Mouse (Mus musculus) C2C12 (cell line): ENCODE data around the gene Btg4. TPM values are rescaled to one million over a fixed set of nuclear protein-coding genes. Genes with fewer than 3 reads are reported as not detected.

Source experiments
- H3K27me3 ChIP-seq: one replicate; pipeline ENCODE4 v1.6.1; 2011; ENCODE audit not compliant: control insufficient read depth, insufficient read depth, insufficient read length
- H3K36me3 ChIP-seq: one replicate; pipeline ENCODE4 v1.6.1; 2011; ENCODE audit not compliant: control insufficient read depth, insufficient read depth
- H3K4me3 ChIP-seq: one replicate; pipeline ENCODE4 v1.5.1; 2011; ENCODE audit warnings: mild to moderate bottlenecking, control low read depth; ENCODE audit not compliant: poor library complexity, insufficient read depth, severe bottlenecking
- H3K79me2 ChIP-seq: one replicate; pipeline ENCODE4 v1.6.1; 2011; ENCODE audit not compliant: control insufficient read depth, insufficient read depth
- H3K79me3 ChIP-seq: one replicate; pipeline ENCODE4 v1.6.1; 2011; ENCODE audit warnings: low read depth, control low read depth
- H3ac ChIP-seq: one replicate; pipeline ENCODE3; 2011; ENCODE audit warnings: low read depth; ENCODE audit not compliant: control insufficient read depth, insufficient read length
- CEBPB ChIP-seq: IDR thresholded peaks from one replicate; pipeline ENCODE4 v1.6.1; 2011; ENCODE audit warnings: low read depth, mild to moderate bottlenecking, control low read depth, moderate library complexity
- CTCF ChIP-seq: IDR thresholded peaks from one replicate; pipeline ENCODE4 v1.5.1; 2011; ENCODE audit not compliant: control insufficient read depth, insufficient read depth, insufficient read length
- FOSL1 ChIP-seq: IDR thresholded peaks from one replicate; pipeline ENCODE4 v1.8.0; 2011; ENCODE audit warnings: mild to moderate bottlenecking, low read length; ENCODE audit not compliant: poor library complexity, insufficient read depth, severe bottlenecking
- MAX ChIP-seq: IDR thresholded peaks from one replicate; pipeline ENCODE4 v1.6.1; 2011; ENCODE audit warnings: mild to moderate bottlenecking, control low read depth
- MYOD1 ChIP-seq: IDR thresholded peaks from one replicate; pipeline ENCODE4 v1.6.1; 2011; ENCODE audit warnings: low read depth; ENCODE audit not compliant: control insufficient read depth, insufficient read length
- MYOG ChIP-seq: IDR thresholded peaks from one replicate; pipeline ENCODE4 v1.6.1; 2011; ENCODE audit not compliant: control insufficient read depth, insufficient read length; ENCODE audit errors: extremely low read depth
- USF1 ChIP-seq: IDR thresholded peaks from one replicate; pipeline ENCODE4 v1.6.1; 2011; ENCODE audit warnings: low read depth, mild to moderate bottlenecking, control low read depth, moderate library complexity
- polyA plus RNA-seq: library from polyadenylated mRNA; unstranded; fragments of >200 nt; fragmentation: generic; extraction: Trizol; gene quantifications from one replicate; pipeline ENCODE4 v1.2.1, GENCODE M21; 2012; ENCODE audit warnings: missing spikeins

The Btg4 gene
- polyA plus RNA-seq, 1 experiment: not detected

DNA sequence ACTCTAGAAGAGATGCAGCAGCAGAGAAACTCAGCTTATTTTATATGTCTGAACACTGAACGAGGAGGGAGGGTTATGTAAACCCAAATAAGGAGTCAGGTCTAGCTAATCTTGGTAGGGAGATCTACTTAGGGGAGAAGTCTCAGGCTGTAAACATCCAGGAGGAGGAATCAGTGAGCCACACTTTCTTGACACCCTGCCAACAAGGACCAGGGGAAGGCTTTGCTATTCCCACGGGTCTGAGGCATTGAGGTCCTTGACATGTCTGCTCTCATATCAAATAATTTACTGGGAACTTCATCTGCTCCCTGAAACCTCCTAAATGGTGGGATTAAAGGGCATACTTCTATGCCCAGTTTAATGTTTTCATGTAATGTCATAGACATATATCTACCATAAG lies 35.6 kb downstream of the Btg4 start:
- Histone ChIP-seq H3K79me2 (no peaks in the 10 kb centered on the region), H3K4me3 (no peak overlapping the region), H3K27me3 (no peaks in the 10 kb centered on the region), H3ac (no peak overlapping the region), H3K79me3 (no peaks in the 10 kb centered on the region), H3K36me3 (peaks cover 5% of the 10 kb centered on the region)
- TF ChIP-seq FOSL1 (no peak), CEBPB (no peak), MAX (no peak), MYOG (no peak)

- peak within 1 kb of the TSS; percentile 31 for H3K4me3 ChIP-seq
- no peaks in the 10 kb centered on the region for H3K79me2 ChIP-seq
- H3K79me3 ChIP-seq: no peaks in the 10 kb centered on the region
- no peaks in the 10 kb centered on the region for H3K27me3 ChIP-seq
- no peaks in the 10 kb centered on the region for H3K36me3 ChIP-seq
- H3ac ChIP-seq: peak within 1 kb of the TSS; percentile 42
- TF ChIP-seq MYOD1: no peak
- TF ChIP-seq USF1: no peak
- no peak for TF ChIP-seq CTCF
Observed at GRCm38 (mm10) chr9:51101756-51102425, 41.2 kb downstream of the Btg4 start, which contains the start of gene 4833427G06Rik. Gene 4833427G06Rik (minus strand): TSS chr9:51102078.

GRCm38 (mm10) chr9:51102963-51103807 lies 42.5 kb downstream of the Btg4 start:
- Histone ChIP-seq H3ac (peak overlapping the region; percentile 69), H3K4me3 (peak overlapping the region; percentile 31), H3K79me3 (no peaks in the 10 kb centered on the region), H3K36me3 (no peaks in the 10 kb centered on the region), H3K27me3 (no peaks in the 10 kb centered on the region), H3K79me2 (no peaks in the 10 kb centered on the region)
- TF ChIP-seq MAX (peak; percentile 79), CEBPB (no peak)

- no peaks in the 10 kb centered on the region for H3K79me3 ChIP-seq
Observed at GRCm38 (mm10) chr9:51103808-51104514, 43.3 kb downstream of the Btg4 start.

DNA sequence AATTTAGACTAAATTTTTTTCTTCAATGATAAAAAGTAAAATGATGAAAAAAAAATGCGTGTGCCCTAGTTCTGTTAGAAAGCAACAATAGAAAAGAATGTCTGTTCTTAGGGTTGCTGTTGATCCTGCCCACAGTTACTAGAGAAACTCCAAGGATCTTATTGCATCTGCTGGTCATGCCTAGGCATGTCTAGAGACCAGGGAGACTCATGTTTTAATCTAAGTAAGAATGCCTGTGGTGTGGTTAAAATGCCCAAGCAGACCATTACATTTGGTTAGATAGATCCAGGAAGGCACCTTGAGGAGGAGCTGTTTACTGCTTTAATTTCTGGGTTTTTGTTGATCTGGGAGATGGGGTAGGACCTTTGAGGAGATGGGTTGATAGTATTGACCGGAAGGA lies 45.0 kb downstream of the Btg4 start:
- H3ac ChIP-seq: no peak overlapping the region
- TF ChIP-seq CTCF (no peak), CEBPB (no peak), MYOD1 (no peak), USF1 (no peak), MYOG (no peak), FOSL1 (no peak), MAX (no peak)
- no peaks in the 10 kb centered on the region for H3K79me2 ChIP-seq
- no peaks in the 10 kb centered on the region for H3K27me3 ChIP-seq
- H3K79me3 ChIP-seq: no peaks in the 10 kb centered on the region
- H3K4me3 ChIP-seq: no peak overlapping the region
- no peaks in the 10 kb centered on the region for H3K36me3 ChIP-seq

More at GRCm38 (mm10) chr9:51103808-51104514, 43.3 kb downstream of the Btg4 start:
- TF ChIP-seq MAX (no peak), CEBPB (no peak), FOSL1 (no peak), MYOD1 (no peak), USF1 (no peak)
- Histone ChIP-seq H3K79me2 (no peaks in the 10 kb centered on the region), H3K36me3 (no peaks in the 10 kb centered on the region), H3K27me3 (no peaks in the 10 kb centered on the region), H3ac (peak overlapping the region; percentile 69), H3K4me3 (peak overlapping the region; percentile 31)

- no peak overlapping the region for H3K4me3 ChIP-seq
- no peaks in the 10 kb centered on the region for H3K36me3 ChIP-seq
- H3K79me3 ChIP-seq: no peaks in the 10 kb centered on the region
- TF ChIP-seq MAX: no peak
- TF ChIP-seq MYOG: no peak
- no peak for TF ChIP-seq USF1
- TF ChIP-seq FOSL1: no peak
- no peak for TF ChIP-seq MYOD1
- TF ChIP-seq CTCF: no peak
- TF ChIP-seq CEBPB: no peak
- H3ac ChIP-seq: no peak overlapping the region
- H3K79me2 ChIP-seq: no peaks in the 10 kb centered on the region
- H3K27me3 ChIP-seq: no peaks in the 10 kb centered on the region
Observed at GRCm38 (mm10) chr9:51114767-51115166, 54.1 kb downstream of the Btg4 start.
